10 mouse cellular contexts compared by ENCODE assay signal in genomic region chr8:21955321-21955720, GRCm38 (mm10). TPM values are rescaled to one million over a fixed set of nuclear protein-coding genes. Genes with fewer than 3 reads are reported as not detected.
DNase-seq lines count a peak whose midpoint lies in the region; ATAC-seq lines count a peak whose summit lies in the region.
"Had no signal": no experiment of that assay in that cellular context is flagged by ENCODE, and none has a peak within 500 bp of the region (broad histone marks: within the 10 kb centered on the region; RNA-seq: fewer than 3 reads in every experiment).

No protein-coding gene starts in this region.

- WGBS in forebrain, embryonic 13.5 days: 10% methylated on average over 9 of the region's 9 CpGs

- H3K4me3 ChIP-seq in forebrain, embryonic 13.5 days: no peak overlapping the region

- DNase-seq in gastrocnemius, postnatal 10 days: peak; percentile 31
- no peak for DNase-seq in gastrocnemius, postnatal 25 days
- peak; percentile 51 for DNase-seq in A20 (ENCODE audit: low read depth, low spot score)
- peak; percentile 52 for DNase-seq in adrenal gland, postnatal 25 days
- peak; percentile 44 to 73 for DNase-seq in layer of hippocampus, adult 18-20 months (ENCODE audit: low spot score in 2 of 2)
- DNase-seq in lung, postnatal 10 days: peak; percentile 26
- DNase-seq in thymus, postnatal 0 days (ENCODE audit: low spot score): peak; percentile 10

- no peak overlapping the region for H3K27ac ChIP-seq in forebrain, embryonic 13.5 days

- H3K4me2 ChIP-seq in forebrain, embryonic 13.5 days: no peak overlapping the region

- H3K9me3 ChIP-seq in forebrain, embryonic 13.5 days (replicated peaks): no peaks in the 10 kb centered on the region

- 0 out of 2 replicates have a peak, but pooled peaks have one; percentile 38 for ATAC-seq in forebrain, embryonic 13.5 days

- no peaks in the 10 kb centered on the region for H3K4me1 ChIP-seq in forebrain, embryonic 13.5 days

- no peak overlapping the region for H3K9ac ChIP-seq in forebrain, embryonic 13.5 days

- no peaks in the 10 kb centered on the region for H3K36me3 ChIP-seq in forebrain, embryonic 13.5 days (ENCODE audit: poor library complexity, severe bottlenecking)

- no peaks in the 10 kb centered on the region for H3K27me3 ChIP-seq in forebrain, embryonic 13.5 days

RNA-seq across cellular contexts. Expression of gene Fam90a1a, which starts 3.2 kb away (rescaled TPM):
- not detected for total RNA-seq in gastrocnemius, postnatal 10 days (2021)
- total RNA-seq in gastrocnemius, postnatal 25 days (2021): not detected
- total RNA-seq in adrenal gland, postnatal 25 days (2021): not detected in 2 replicates
- not detected in 2 replicates for polyA plus RNA-seq in forebrain, embryonic 13.5 days (2015; fragmentation: Nextera tagmentation; extraction: Ambion mirVana)
- not detected for total RNA-seq in layer of hippocampus, adult 18-20 months (2021)
- 0.07 TPM in 1 of 2 replicates, not detected in the other for polyA plus RNA-seq in thymus, postnatal 0 days (2015; fragmentation: Nextera tagmentation; extraction: Ambion mirVana)
- polyA plus RNA-seq: liver, embryonic 16.5 days; stomach, embryonic 16.5 days had no signal

RNA-seq across cellular contexts. Expression of gene Defb13, which starts 8.8 kb away (rescaled TPM):
- total RNA-seq in gastrocnemius, postnatal 10 days (2021): not detected
- not detected for total RNA-seq in gastrocnemius, postnatal 25 days (2021)
- total RNA-seq in adrenal gland, postnatal 25 days (2021): not detected in 2 replicates
- not detected in 2 replicates for polyA plus RNA-seq in forebrain, embryonic 13.5 days (2015; fragmentation: Nextera tagmentation; extraction: Ambion mirVana)
- not detected for total RNA-seq in layer of hippocampus, adult 18-20 months (2021)
- not detected in 2 replicates for polyA plus RNA-seq in thymus, postnatal 0 days (2015; fragmentation: Nextera tagmentation; extraction: Ambion mirVana)
- polyA plus RNA-seq: liver, embryonic 16.5 days; stomach, embryonic 16.5 days had no signal

RNA-seq across cellular contexts. Expression of gene Ccdc70, which starts 14.3 kb away (rescaled TPM):
- total RNA-seq in gastrocnemius, postnatal 10 days (2021): not detected
- total RNA-seq in gastrocnemius, postnatal 25 days (2021): not detected
- not detected in 2 replicates for total RNA-seq in adrenal gland, postnatal 25 days (2021)
- polyA plus RNA-seq in forebrain, embryonic 13.5 days (2015; fragmentation: Nextera tagmentation; extraction: Ambion mirVana): not detected in 2 replicates
- not detected for total RNA-seq in layer of hippocampus, adult 18-20 months (2021)
- not detected in 2 replicates for polyA plus RNA-seq in thymus, postnatal 0 days (2015; fragmentation: Nextera tagmentation; extraction: Ambion mirVana)
- polyA plus RNA-seq: liver, embryonic 16.5 days; stomach, embryonic 16.5 days had no signal

RNA-seq across cellular contexts. Expression of gene Defb35, which starts 17.2 kb away (rescaled TPM):
- total RNA-seq in gastrocnemius, postnatal 10 days (2021): not detected
- total RNA-seq in gastrocnemius, postnatal 25 days (2021): not detected
- not detected in 2 replicates for total RNA-seq in adrenal gland, postnatal 25 days (2021)
- polyA plus RNA-seq in forebrain, embryonic 13.5 days (2015; fragmentation: Nextera tagmentation; extraction: Ambion mirVana): not detected in 2 replicates
- total RNA-seq in layer of hippocampus, adult 18-20 months (2021): not detected
- not detected in 2 replicates for polyA plus RNA-seq in thymus, postnatal 0 days (2015; fragmentation: Nextera tagmentation; extraction: Ambion mirVana)
- polyA plus RNA-seq: liver, embryonic 16.5 days; stomach, embryonic 16.5 days had no signal

RNA-seq across cellular contexts. Expression of gene Defb15, which starts 22.8 kb away (rescaled TPM):
- not detected for total RNA-seq in gastrocnemius, postnatal 10 days (2021)
- total RNA-seq in gastrocnemius, postnatal 25 days (2021): not detected
- total RNA-seq in adrenal gland, postnatal 25 days (2021): not detected in 2 replicates
- polyA plus RNA-seq in forebrain, embryonic 13.5 days (2015; fragmentation: Nextera tagmentation; extraction: Ambion mirVana): not detected in 2 replicates
- not detected for total RNA-seq in layer of hippocampus, adult 18-20 months (2021)
- not detected in 2 replicates for polyA plus RNA-seq in thymus, postnatal 0 days (2015; fragmentation: Nextera tagmentation; extraction: Ambion mirVana)
- polyA plus RNA-seq: liver, embryonic 16.5 days; stomach, embryonic 16.5 days had no signal
